Mouse (Mus musculus) ES-Bruce4 (cell line): ENCODE data around the gene Prmt3.

Experiments used
- CTCF ChIP-seq: IDR thresholded peaks from one replicate; pipeline ENCODE4 v1.8.1; 2011; ENCODE audit warnings: low read depth, low read length
- EP300 ChIP-seq: IDR thresholded peaks from 2 replicates; pipeline ENCODE4 v1.6.1; 2011; ENCODE audit warnings: low read depth, low read length; ENCODE audit not compliant: insufficient read depth
- POLR2A ChIP-seq: IDR thresholded peaks from one replicate; pipeline ENCODE4 v1.8.1; 2011; ENCODE audit warnings: low read length; ENCODE audit not compliant: insufficient read depth

DNA sequence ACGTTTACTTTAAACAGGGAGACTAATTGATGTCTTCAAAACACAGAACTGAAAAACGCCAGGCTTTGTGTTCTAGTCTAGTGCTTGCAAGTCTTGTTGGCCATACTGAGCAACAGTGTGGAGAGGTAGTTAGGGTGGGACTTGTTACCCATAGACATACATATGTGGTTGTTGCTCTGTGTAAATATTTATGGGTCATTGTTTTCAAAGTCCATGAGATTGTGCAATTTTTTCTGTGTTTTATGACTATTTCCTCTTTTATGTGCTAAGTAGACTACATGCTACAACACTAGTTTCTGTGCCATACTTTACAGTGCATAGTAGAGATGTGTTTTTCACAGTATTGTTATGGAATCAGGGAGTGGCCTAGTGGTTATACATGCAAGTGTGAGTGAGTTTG lies 16.2 kb downstream of the Prmt3 start:
- TF ChIP-seq CTCF (no peak), POLR2A (no peak), EP300 (no peak)
